Mouse (Mus musculus): ENCODE measurements at regions not wholly inside any gene's neighbourhood (a gene's known extent, or its start where the extent isn't known, plus 50 kb on each side); places are given as distances from the start of the nearest gene placed in this dataset.

GRCm38 (mm10) chr14:15769846-15770448 is 331.2 kb upstream of the Lrrc3b start:
- no peak overlapping the region for H3K27ac ChIP-seq (replicated peaks)
- H3K4me3 ChIP-seq: no peak overlapping the region
- no peaks in the 10 kb centered on the region for H3K27me3 ChIP-seq (ENCODE audit: low read depth, poor library complexity, severe bottlenecking)
- H3K4me1 ChIP-seq: no peaks in the 10 kb centered on the region
- no peaks in the 10 kb centered on the region for H3K36me3 ChIP-seq
- WGBS: 86% methylated on average over 6 of the region's 6 CpGs
- DNase-seq (ENCODE audit: low spot score): no peak
- H3K9me3 ChIP-seq (replicated peaks): no peaks in the 10 kb centered on the region

- Histone ChIP-seq H3K27ac (replicated peaks) (no peak overlapping the region), H3K4me1 (peaks cover 24% of the 10 kb centered on the region), H3K4me3 (no peak overlapping the region), H3K36me3 (no peaks in the 10 kb centered on the region), H3K27me3 (ENCODE audit: low read depth, poor library complexity, severe bottlenecking) (no peaks in the 10 kb centered on the region), H3K9me3 (replicated peaks) (no peaks in the 10 kb centered on the region)
- DNase-seq (ENCODE audit: low spot score): no peak
- WGBS: 59% methylated on average over 3 of the region's 3 CpGs
Observed at GRCm38 (mm10) chr14:15784727-15785126, 345.9 kb upstream of the Lrrc3b start.

GRCm38 (mm10) chr14:15785230-15785629 is 346.4 kb upstream of the Lrrc3b start:
- no peaks in the 10 kb centered on the region for H3K27me3 ChIP-seq (ENCODE audit: low read depth, poor library complexity, severe bottlenecking)
- H3K4me3 ChIP-seq: no peak overlapping the region
- no peaks in the 10 kb centered on the region for H3K9me3 ChIP-seq (replicated peaks)
- H3K27ac ChIP-seq (replicated peaks): no peak overlapping the region
- peaks cover 24% of the 10 kb centered on the region for H3K4me1 ChIP-seq
- no peaks in the 10 kb centered on the region for H3K36me3 ChIP-seq
- DNase-seq (ENCODE audit: low spot score): no peak
- WGBS: 80% methylated on average over 1 of the region's 1 CpGs

- no peaks in the 10 kb centered on the region for H3K27me3 ChIP-seq (ENCODE audit: low read depth, poor library complexity, severe bottlenecking)
- no peaks in the 10 kb centered on the region for H3K36me3 ChIP-seq
- H3K9me3 ChIP-seq (replicated peaks): no peaks in the 10 kb centered on the region
- no peaks in the 10 kb centered on the region for H3K4me1 ChIP-seq
- 79% methylated on average over 3 of the region's 3 CpGs for WGBS
- H3K4me3 ChIP-seq: no peak overlapping the region
- DNase-seq (ENCODE audit: low spot score): no peak
- no peak overlapping the region for H3K27ac ChIP-seq (replicated peaks)
Observed at GRCm38 (mm10) chr14:15795698-15796097, 356.9 kb upstream of the Lrrc3b start.

- no peak for DNase-seq (ENCODE audit: low spot score)
- 53% methylated on average over 2 of the region's 2 CpGs for WGBS
- H3K4me1 ChIP-seq: no peaks in the 10 kb centered on the region
- no peaks in the 10 kb centered on the region for H3K36me3 ChIP-seq
- H3K27ac ChIP-seq (replicated peaks): no peak overlapping the region
- H3K27me3 ChIP-seq (ENCODE audit: low read depth, poor library complexity, severe bottlenecking): no peaks in the 10 kb centered on the region
- no peaks in the 10 kb centered on the region for H3K9me3 ChIP-seq (replicated peaks)
- H3K4me3 ChIP-seq: no peak overlapping the region
Observed at GRCm38 (mm10) chr14:15797019-15797418, 358.2 kb upstream of the Lrrc3b start.

GRCm38 (mm10) chr14:15801477-15802099 is 362.8 kb upstream of the Lrrc3b start:
- no peak for DNase-seq (ENCODE audit: low spot score)
- Histone ChIP-seq H3K27ac (replicated peaks) (no peak overlapping the region), H3K4me3 (no peak overlapping the region), H3K36me3 (no peaks in the 10 kb centered on the region), H3K27me3 (ENCODE audit: low read depth, poor library complexity, severe bottlenecking) (no peaks in the 10 kb centered on the region), H3K9me3 (replicated peaks) (no peaks in the 10 kb centered on the region), H3K4me1 (no peaks in the 10 kb centered on the region)
- WGBS: 73% methylated on average over 5 of the region's 5 CpGs

GRCm38 (mm10) chr14:15809083-15809482 is 370.3 kb upstream of the Lrrc3b start:
- no peaks in the 10 kb centered on the region; the same call in 1 of the 2 replicates for H3K9me3 ChIP-seq (replicated peaks)
- H3K4me3 ChIP-seq: no peak overlapping the region
- WGBS: 78% methylated on average over 2 of the region's 2 CpGs
- DNase-seq (ENCODE audit: low spot score): no peak
- no peaks in the 10 kb centered on the region for H3K4me1 ChIP-seq
- H3K27me3 ChIP-seq (ENCODE audit: low read depth, poor library complexity, severe bottlenecking): no peaks in the 10 kb centered on the region
- no peaks in the 10 kb centered on the region for H3K36me3 ChIP-seq
- H3K27ac ChIP-seq (replicated peaks): no peak overlapping the region

GRCm38 (mm10) chr14:15841390-15842023 is 402.7 kb upstream of the Lrrc3b start:
- no peaks in the 10 kb centered on the region for H3K36me3 ChIP-seq
- no peak overlapping the region for H3K27ac ChIP-seq (replicated peaks)
- WGBS: 81% methylated on average over 1 of the region's 1 CpGs
- no peaks in the 10 kb centered on the region for H3K4me1 ChIP-seq
- no peaks in the 10 kb centered on the region for H3K27me3 ChIP-seq (ENCODE audit: low read depth, poor library complexity, severe bottlenecking)
- DNase-seq (ENCODE audit: low spot score): no peak
- no peak overlapping the region for H3K4me3 ChIP-seq
- H3K9me3 ChIP-seq (replicated peaks): no peaks in the 10 kb centered on the region

- Histone ChIP-seq H3K36me3 (no peaks in the 10 kb centered on the region), H3K27ac (replicated peaks) (no peak overlapping the region), H3K9me3 (replicated peaks) (no peaks in the 10 kb centered on the region), H3K27me3 (ENCODE audit: low read depth, poor library complexity, severe bottlenecking) (no peaks in the 10 kb centered on the region), H3K4me3 (no peak overlapping the region), H3K4me1 (no peaks in the 10 kb centered on the region)
- WGBS: 51% methylated on average over 1 of the region's 1 CpGs
- no peak for DNase-seq (ENCODE audit: low spot score)
Observed at GRCm38 (mm10) chr14:15842024-15842599, 403.3 kb upstream of the Lrrc3b start.

- DNase-seq (ENCODE audit: low spot score): no peak
- Histone ChIP-seq H3K9me3 (replicated peaks) (no peaks in the 10 kb centered on the region), H3K36me3 (no peaks in the 10 kb centered on the region), H3K27ac (replicated peaks) (no peak overlapping the region), H3K27me3 (ENCODE audit: low read depth, poor library complexity, severe bottlenecking) (no peaks in the 10 kb centered on the region), H3K4me3 (no peak overlapping the region), H3K4me1 (no peaks in the 10 kb centered on the region)
- WGBS: 87% methylated on average over 3 of the region's 3 CpGs
Observed at GRCm38 (mm10) chr14:15868520-15868919, 380.6 kb upstream of the Ngly1 start.

- no peak overlapping the region for H3K27ac ChIP-seq (replicated peaks)
- H3K36me3 ChIP-seq: no peaks in the 10 kb centered on the region
- no peaks in the 10 kb centered on the region for H3K27me3 ChIP-seq (ENCODE audit: low read depth, poor library complexity, severe bottlenecking)
- 94% methylated on average over 2 of the region's 2 CpGs for WGBS
- no peak for DNase-seq (ENCODE audit: low spot score)
- no peaks in the 10 kb centered on the region for H3K4me1 ChIP-seq
- no peaks in the 10 kb centered on the region for H3K9me3 ChIP-seq (replicated peaks)
- no peak overlapping the region for H3K4me3 ChIP-seq
Observed at GRCm38 (mm10) chr14:15872013-15872412, 377.1 kb upstream of the Ngly1 start.

GRCm38 (mm10) chr14:15880146-15880545 is 368.9 kb upstream of the Ngly1 start:
- Histone ChIP-seq H3K4me3 (no peak overlapping the region), H3K27ac (replicated peaks) (no peak overlapping the region), H3K27me3 (ENCODE audit: low read depth, poor library complexity, severe bottlenecking) (no peaks in the 10 kb centered on the region), H3K9me3 (replicated peaks) (no peaks in the 10 kb centered on the region), H3K4me1 (no peaks in the 10 kb centered on the region), H3K36me3 (no peaks in the 10 kb centered on the region)
- WGBS: 76% methylated on average over 3 of the region's 3 CpGs
- DNase-seq (ENCODE audit: low spot score): no peak

GRCm38 (mm10) chr14:15881284-15881683 is 367.8 kb upstream of the Ngly1 start:
- Histone ChIP-seq H3K4me1 (no peaks in the 10 kb centered on the region), H3K9me3 (replicated peaks) (no peaks in the 10 kb centered on the region), H3K27ac (replicated peaks) (no peak overlapping the region), H3K4me3 (no peak overlapping the region), H3K27me3 (ENCODE audit: low read depth, poor library complexity, severe bottlenecking) (no peaks in the 10 kb centered on the region), H3K36me3 (no peaks in the 10 kb centered on the region)
- 85% methylated on average over 1 of the region's 1 CpGs for WGBS
- DNase-seq (ENCODE audit: low spot score): peak; percentile 27

Measured in midbrain, embryonic 10.5 days (tissue).